8 mouse cellular contexts compared by ENCODE assay signal in genomic region chr2:6378590-6379205, GRCm38 (mm10). TPM values are rescaled to one million over a fixed set of nuclear protein-coding genes. Genes with fewer than 3 reads are reported as not detected.
DNase-seq lines count a peak whose midpoint lies in the region; ATAC-seq and TF ChIP-seq lines count a peak whose summit lies in the region.
"Had no signal": no experiment of that assay in that cellular context is flagged by ENCODE, and none has a peak within 500 bp of the region (broad histone marks: within the 10 kb centered on the region; RNA-seq: fewer than 3 reads in every experiment).

No protein-coding gene starts in this region.

- WGBS in lung, embryonic 15.5 days, result 51% methylated on average over 8 of the region's 8 CpGs
- 41% methylated on average over 8 of the region's 8 CpGs for WGBS in lung, adult 2 months
- 40% methylated on average over 8 of the region's 8 CpGs for WGBS in liver, embryonic 15.5 days (ENCODE audit: insufficient replicate concordance)

- H3K4me1 ChIP-seq in lung, embryonic 15.5 days, result peaks cover 33% of the 10 kb centered on the region
- H3K4me1 ChIP-seq in lung, adult 2 months (ENCODE audit: control insufficient read depth, insufficient read depth, low read length), result peaks cover 23% of the 10 kb centered on the region
- peaks cover 32% of the 10 kb centered on the region for H3K4me1 ChIP-seq in liver, embryonic 15.5 days (replicated peaks)

- H3K4me2 ChIP-seq in lung, embryonic 15.5 days, result no peak overlapping the region
- H3K4me2 ChIP-seq in liver, embryonic 15.5 days, result 0 out of 2 replicates have a peak overlapping the region, but pooled peaks have one; percentile 3

- no peak for ATAC-seq in lung, embryonic 15.5 days (ENCODE audit: borderline replicate concordance, extremely low read depth, low FRiP score, low TSS enrichment)
- ATAC-seq in common myeloid progenitor, adult 5-6 weeks (replicated peaks; ENCODE audit: low read depth, poor library complexity, severe bottlenecking), result peak; percentile 87
- peak; percentile 46; the same call in 1 of the 2 replicates for ATAC-seq in liver, embryonic 15.5 days (ENCODE audit: insufficient read depth)

- H3K27ac ChIP-seq in lung, embryonic 15.5 days, result peak overlapping the region; percentile 20; the same call in 1 of the 2 replicates
- H3K27ac ChIP-seq in liver, embryonic 15.5 days (replicated peaks), result no peak overlapping the region
- H3K27ac ChIP-seq in left cerebral cortex, adult 2 months, result no peak overlapping the region

- no peaks in the 10 kb centered on the region for H3K27me3 ChIP-seq in lung, embryonic 15.5 days
- no peaks in the 10 kb centered on the region for H3K27me3 ChIP-seq in liver, embryonic 15.5 days

- H3K4me3 ChIP-seq in lung, embryonic 15.5 days, result no peak overlapping the region
- no peak overlapping the region for H3K4me3 ChIP-seq in lung, adult 2 months (replicated peaks; ENCODE audit: extremely low read depth, low read depth, low read length)
- H3K4me3 ChIP-seq in liver, embryonic 15.5 days (replicated peaks), result no peak overlapping the region
- no peak overlapping the region for H3K4me3 ChIP-seq in left cerebral cortex, adult 2 months

- H3K9me3 ChIP-seq in lung, embryonic 15.5 days, result no peaks in the 10 kb centered on the region
- no peaks in the 10 kb centered on the region for H3K9me3 ChIP-seq in liver, embryonic 15.5 days (replicated peaks)

- no peak for DNase-seq in lung, adult 2 months
- DNase-seq in yolk sac, embryonic 10.5 days (ENCODE audit: low spot score), result peak; percentile 74
- DNase-seq in left cerebral cortex, adult 2 months (ENCODE audit: extremely low spot score in 1 of 2, low spot score in 2 of 2), result no peak
- no peak for DNase-seq in thymus, postnatal 4 days
- DNase-seq: cerebellum, postnatal 14 days had no signal

- no peak for TF ChIP-seq POLR2A in lung, adult 2 months (IDR thresholded peaks at IDR 0.05; ENCODE audit: borderline replicate concordance, extremely low read depth, low read depth, low read length)

- no peaks in the 10 kb centered on the region for H3K36me3 ChIP-seq in lung, embryonic 15.5 days
- H3K36me3 ChIP-seq in liver, embryonic 15.5 days (replicated peaks), result no peaks in the 10 kb centered on the region

- no peak for TF ChIP-seq CTCF in lung, adult 2 months (IDR thresholded peaks at IDR 0.05; ENCODE audit: insufficient read depth, low read length)
- TF ChIP-seq CTCF in left cerebral cortex, adult 2 months (IDR thresholded peaks at IDR 0.05), result no peak

- intact Hi-C loops in left cerebral cortex, adult 2 months (cut with DNase I), result no loop called here

- H3K9ac ChIP-seq in lung, embryonic 15.5 days, result no peak overlapping the region
- no peak overlapping the region for H3K9ac ChIP-seq in liver, embryonic 15.5 days

RNA-seq across cellular contexts. Expression of gene Usp6nl, which starts 56.2 kb away (rescaled TPM):
- polyA plus RNA-seq in lung, embryonic 15.5 days (2015; fragmentation: Nextera tagmentation; extraction: Ambion mirVana), result 12.4 and 13.0 TPM in 2 replicates
- 7.9 and 19.9 TPM in 2 replicates for polyA plus RNA-seq in lung, adult 2 months (2012; rRNA removed)
- 14.2 and 24.0 TPM in 2 replicates for total RNA-seq in common myeloid progenitor, adult 5-6 weeks (2017)
- 2.5 and 3.1 TPM in 2 replicates for polyA plus RNA-seq in liver, embryonic 15.5 days (2015; fragmentation: Nextera tagmentation; extraction: Ambion mirVana)
- total RNA-seq in left cerebral cortex, adult 2 months (2021), result 10 to 100 TPM; 18.4 to 20.0 TPM
